Mouse (Mus musculus): ENCODE data around the gene Sema3e. TPM values are rescaled to one million over a fixed set of nuclear protein-coding genes. Genes with fewer than 3 reads are reported as not detected.
A peak's percentile ranks its signal among the peaks of the same experiment; 100 is the strongest.

The Sema3e gene
- total RNA-seq, 1 experiment = 24.6 TPM

GRCm38 (mm10) chr5:14218677-14219076 lies 193.6 kb downstream of the Sema3e start:
- H3K9ac ChIP-seq (ENCODE audit: insufficient read depth, low read depth, low read length, poor library complexity, severe bottlenecking) = no peak overlapping the region
- TF ChIP-seq MAFK (IDR thresholded peaks at IDR 0.05; ENCODE audit: insufficient read depth, low read depth, low read length) (no peak), ZC3H11A (IDR thresholded peaks at IDR 0.05; ENCODE audit: borderline replicate concordance, low read depth, low read length) (no peak), HCFC1 (IDR thresholded peaks at IDR 0.05; ENCODE audit: borderline replicate concordance, insufficient read depth, low read length) (no peak), CHD2 (IDR thresholded peaks at IDR 0.05; ENCODE audit: low read depth, low read length) (no peak), ZNF384 (IDR thresholded peaks at IDR 0.05; ENCODE audit: low read depth, low read length) (no peak)
- in situ Hi-C loops (cut with MboI; ENCODE audit: low sequenced_read_pairs in 2 of 2, unreplicated experiment in 2 of 2) = no loop called here
- no peaks in the 10 kb centered on the region for H3K36me3 ChIP-seq (ENCODE audit: control insufficient read depth, insufficient read depth, low read length, poor library complexity, severe bottlenecking)
- H3K9me3 ChIP-seq (ENCODE audit: control insufficient read depth, insufficient read depth, low read depth, low read length) = no peaks in the 10 kb centered on the region
- no peak overlapping the region for H3K4me3 ChIP-seq (ENCODE audit: insufficient read depth in 1 of 2, low read depth in 1 of 2, low read length in 2 of 2, poor library complexity in 1 of 2, severe bottlenecking in 1 of 2)
- no peak overlapping the region for H3K27ac ChIP-seq (ENCODE audit: insufficient read depth, low read depth, low read length, poor library complexity, severe bottlenecking)
- H3K4me1 ChIP-seq (ENCODE audit: control insufficient read depth in 2 of 2, insufficient read depth in 2 of 2, low read length in 2 of 2, poor library complexity in 1 of 2) = no peaks in the 10 kb centered on the region
- no peak for DNase-seq (ENCODE audit: low read depth, low spot score)

- in situ Hi-C loops (cut with MboI; ENCODE audit: low sequenced_read_pairs in 2 of 2, unreplicated experiment in 2 of 2) = no loop called here
- H3K9ac ChIP-seq (ENCODE audit: insufficient read depth, low read depth, low read length, poor library complexity, severe bottlenecking) = no peak overlapping the region
- H3K4me3 ChIP-seq (ENCODE audit: insufficient read depth in 1 of 2, low read depth in 1 of 2, low read length in 2 of 2, poor library complexity in 1 of 2, severe bottlenecking in 1 of 2) = no peak overlapping the region
- H3K9me3 ChIP-seq (ENCODE audit: control insufficient read depth, insufficient read depth, low read depth, low read length) = no peaks in the 10 kb centered on the region
- H3K4me1 ChIP-seq (ENCODE audit: control insufficient read depth in 2 of 2, insufficient read depth in 2 of 2, low read length in 2 of 2, poor library complexity in 1 of 2) = no peaks in the 10 kb centered on the region
- peak; percentile 3 for DNase-seq (ENCODE audit: low read depth, low spot score)
- no peaks in the 10 kb centered on the region for H3K36me3 ChIP-seq (ENCODE audit: control insufficient read depth, insufficient read depth, low read length, poor library complexity, severe bottlenecking)
- TF ChIP-seq ZC3H11A (IDR thresholded peaks at IDR 0.05; ENCODE audit: borderline replicate concordance, low read depth, low read length) = no peak
- TF ChIP-seq MAFK (IDR thresholded peaks at IDR 0.05; ENCODE audit: insufficient read depth, low read depth, low read length) = no peak
- no peak for TF ChIP-seq ZNF384 (IDR thresholded peaks at IDR 0.05; ENCODE audit: low read depth, low read length)
- TF ChIP-seq CHD2 (IDR thresholded peaks at IDR 0.05; ENCODE audit: low read depth, low read length) = no peak
- no peak for TF ChIP-seq HCFC1 (IDR thresholded peaks at IDR 0.05; ENCODE audit: borderline replicate concordance, insufficient read depth, low read length)
- no peak overlapping the region for H3K27ac ChIP-seq (ENCODE audit: insufficient read depth, low read depth, low read length, poor library complexity, severe bottlenecking)
Measured at GRCm38 (mm10) chr5:14224509-14224908, 199.4 kb downstream of the Sema3e start.

GRCm38 (mm10) chr5:14231027-14231426 lies 206.0 kb downstream of the Sema3e start:
- no peaks in the 10 kb centered on the region for H3K36me3 ChIP-seq (ENCODE audit: control insufficient read depth, insufficient read depth, low read length, poor library complexity, severe bottlenecking)
- DNase-seq (ENCODE audit: low read depth, low spot score) = no peak
- H3K4me3 ChIP-seq (ENCODE audit: insufficient read depth in 1 of 2, low read depth in 1 of 2, low read length in 2 of 2, poor library complexity in 1 of 2, severe bottlenecking in 1 of 2) = no peak overlapping the region
- in situ Hi-C loops (cut with MboI; ENCODE audit: low sequenced_read_pairs in 2 of 2, unreplicated experiment in 2 of 2) = no loop called here
- TF ChIP-seq ZNF384 (IDR thresholded peaks at IDR 0.05; ENCODE audit: low read depth, low read length) = no peak
- no peak for TF ChIP-seq ZC3H11A (IDR thresholded peaks at IDR 0.05; ENCODE audit: borderline replicate concordance, low read depth, low read length)
- TF ChIP-seq MAFK (IDR thresholded peaks at IDR 0.05; ENCODE audit: insufficient read depth, low read depth, low read length) = no peak
- no peak for TF ChIP-seq HCFC1 (IDR thresholded peaks at IDR 0.05; ENCODE audit: borderline replicate concordance, insufficient read depth, low read length)
- no peak for TF ChIP-seq CHD2 (IDR thresholded peaks at IDR 0.05; ENCODE audit: low read depth, low read length)
- H3K4me1 ChIP-seq (ENCODE audit: control insufficient read depth in 2 of 2, insufficient read depth in 2 of 2, low read length in 2 of 2, poor library complexity in 1 of 2) = no peaks in the 10 kb centered on the region
- no peak overlapping the region for H3K27ac ChIP-seq (ENCODE audit: insufficient read depth, low read depth, low read length, poor library complexity, severe bottlenecking)
- no peaks in the 10 kb centered on the region for H3K9me3 ChIP-seq (ENCODE audit: control insufficient read depth, insufficient read depth, low read depth, low read length)
- H3K9ac ChIP-seq (ENCODE audit: insufficient read depth, low read depth, low read length, poor library complexity, severe bottlenecking) = no peak overlapping the region

GRCm38 (mm10) chr5:14252583-14252982 lies 227.5 kb downstream of the Sema3e start:
- in situ Hi-C loops (cut with MboI; ENCODE audit: low sequenced_read_pairs in 2 of 2, unreplicated experiment in 2 of 2) = no loop called here
- Histone ChIP-seq H3K9me3 (ENCODE audit: control insufficient read depth, insufficient read depth, low read depth, low read length) (no peaks in the 10 kb centered on the region), H3K36me3 (ENCODE audit: control insufficient read depth, insufficient read depth, low read length, poor library complexity, severe bottlenecking) (no peaks in the 10 kb centered on the region), H3K27ac (ENCODE audit: insufficient read depth, low read depth, low read length, poor library complexity, severe bottlenecking) (no peak overlapping the region), H3K9ac (ENCODE audit: insufficient read depth, low read depth, low read length, poor library complexity, severe bottlenecking) (no peak overlapping the region), H3K4me1 (ENCODE audit: control insufficient read depth in 2 of 2, insufficient read depth in 2 of 2, low read length in 2 of 2, poor library complexity in 1 of 2) (no peaks in the 10 kb centered on the region), H3K4me3 (ENCODE audit: insufficient read depth in 1 of 2, low read depth in 1 of 2, low read length in 2 of 2, poor library complexity in 1 of 2, severe bottlenecking in 1 of 2) (no peak overlapping the region)
- DNase-seq (ENCODE audit: low read depth, low spot score) = peak; percentile 57
- TF ChIP-seq ZC3H11A (IDR thresholded peaks at IDR 0.05; ENCODE audit: borderline replicate concordance, low read depth, low read length) (peak; percentile 19; the same call in 1 of the 2 replicates), CHD2 (IDR thresholded peaks at IDR 0.05; ENCODE audit: low read depth, low read length) (no peak), ZNF384 (IDR thresholded peaks at IDR 0.05; ENCODE audit: low read depth, low read length) (peak; percentile 83), HCFC1 (IDR thresholded peaks at IDR 0.05; ENCODE audit: borderline replicate concordance, insufficient read depth, low read length) (no peak), MAFK (IDR thresholded peaks at IDR 0.05; ENCODE audit: insufficient read depth, low read depth, low read length) (no peak)

GRCm38 (mm10) chr5:14253328-14253727 lies 228.3 kb downstream of the Sema3e start:
- peak; percentile 24 for DNase-seq (ENCODE audit: low read depth, low spot score)
- Histone ChIP-seq H3K36me3 (ENCODE audit: control insufficient read depth, insufficient read depth, low read length, poor library complexity, severe bottlenecking) (no peaks in the 10 kb centered on the region), H3K4me1 (ENCODE audit: control insufficient read depth in 2 of 2, insufficient read depth in 2 of 2, low read length in 2 of 2, poor library complexity in 1 of 2) (no peaks in the 10 kb centered on the region), H3K4me3 (ENCODE audit: insufficient read depth in 1 of 2, low read depth in 1 of 2, low read length in 2 of 2, poor library complexity in 1 of 2, severe bottlenecking in 1 of 2) (no peak overlapping the region), H3K9ac (ENCODE audit: insufficient read depth, low read depth, low read length, poor library complexity, severe bottlenecking) (no peak overlapping the region), H3K9me3 (ENCODE audit: control insufficient read depth, insufficient read depth, low read depth, low read length) (no peaks in the 10 kb centered on the region), H3K27ac (ENCODE audit: insufficient read depth, low read depth, low read length, poor library complexity, severe bottlenecking) (no peak overlapping the region)
- in situ Hi-C loops (cut with MboI; ENCODE audit: low sequenced_read_pairs in 2 of 2, unreplicated experiment in 2 of 2) = no loop called here
- TF ChIP-seq CHD2 (IDR thresholded peaks at IDR 0.05; ENCODE audit: low read depth, low read length) (no peak), MAFK (IDR thresholded peaks at IDR 0.05; ENCODE audit: insufficient read depth, low read depth, low read length) (no peak), HCFC1 (IDR thresholded peaks at IDR 0.05; ENCODE audit: borderline replicate concordance, insufficient read depth, low read length) (no peak), ZNF384 (IDR thresholded peaks at IDR 0.05; ENCODE audit: low read depth, low read length) (no peak), ZC3H11A (IDR thresholded peaks at IDR 0.05; ENCODE audit: borderline replicate concordance, low read depth, low read length) (peak; percentile 32; the same call in 1 of the 2 replicates)
